Mouse (Mus musculus) heart, adult 2 months (tissue): ENCODE measurements at regions not wholly inside any gene's neighbourhood (a gene's known extent, or its start where the extent isn't known, plus 50 kb on each side); places are given as distances from the start of the nearest gene placed in this dataset.

ENCODE experiments used
- DNase-seq, 2 experiments: peaks; one replicate each; pipeline ENCODE4 v3.0.0; 2021
- H3K27ac ChIP-seq: fragments of 200-600 bp; 2 replicates; pipeline ENCODE4 v1.8.1; 2022
- H3K27me3 ChIP-seq: fragments of 200-500 bp; 2 replicates; pipeline ENCODE4 v1.6.1; 2012; ENCODE audit warnings: mild to moderate bottlenecking, low read length, inconsistent platforms, mixed read lengths; ENCODE audit not compliant: control insufficient read depth, insufficient read depth
- H3K36me3 ChIP-seq: fragments of 200-500 bp; 2 replicates; pipeline ENCODE4 v1.6.1; 2012; ENCODE audit warnings: low read length, inconsistent platforms; ENCODE audit not compliant: control insufficient read depth, insufficient read depth
- H3K4me1 ChIP-seq: fragments of 200-500 bp; 2 replicates; pipeline ENCODE4 v1.6.1; 2011; ENCODE audit warnings: low read length; ENCODE audit not compliant: control insufficient read depth, insufficient read depth
- H3K4me3 ChIP-seq: fragments of 200-600 bp; 2 replicates; pipeline ENCODE4 v1.8.1; 2022
- H3K79me2 ChIP-seq: fragments of 200-500 bp; replicated peaks from 2 replicates; pipeline ENCODE4 v1.6.1; 2012; ENCODE audit warnings: mild to moderate bottlenecking, inconsistent platforms, low read length, moderate library complexity, mixed read lengths; ENCODE audit not compliant: control insufficient read depth, insufficient read depth
- H3K9ac ChIP-seq: fragments of 200-500 bp; 2 replicates; pipeline ENCODE4 v1.6.1; 2012; ENCODE audit warnings: low read depth, mild to moderate bottlenecking, control low read depth, inconsistent platforms, low read length, mixed read lengths
- CTCF ChIP-seq: fragments of 200-600 bp; IDR thresholded peaks from 2 replicates; pipeline ENCODE4 v1.8.1; 2022; ENCODE audit warnings: antibody characterized with exemption, mild to moderate bottlenecking, moderate library complexity
- EP300 ChIP-seq: fragments of 200-500 bp; IDR thresholded peaks from 2 replicates; pipeline ENCODE4 v1.6.1; 2011; ENCODE audit warnings: low read depth, low read length, control low read depth; ENCODE audit not compliant: insufficient read depth
- POLR2A ChIP-seq: fragments of 200-500 bp; IDR thresholded peaks from 2 replicates; pipeline ENCODE4 v1.6.1; 2011; ENCODE audit warnings: mild to moderate bottlenecking, low read depth, low read length, control low read depth; ENCODE audit not compliant: insufficient read depth
- WGBS: fragments of 180-500 bp; shearing (Covaris S2); methylation state at CpG from one replicate; pipeline ENCODE4 v1.1.7; 2018; 5-methylcytosine and 5-hydroxymethylcytosine counted together
- intact Hi-C: fragments of 180-260 bp; cut with DNase I; formaldehyde crosslinking; loops from one replicate; pipeline ENCODE4 v1.15.1; 2025

DNA sequence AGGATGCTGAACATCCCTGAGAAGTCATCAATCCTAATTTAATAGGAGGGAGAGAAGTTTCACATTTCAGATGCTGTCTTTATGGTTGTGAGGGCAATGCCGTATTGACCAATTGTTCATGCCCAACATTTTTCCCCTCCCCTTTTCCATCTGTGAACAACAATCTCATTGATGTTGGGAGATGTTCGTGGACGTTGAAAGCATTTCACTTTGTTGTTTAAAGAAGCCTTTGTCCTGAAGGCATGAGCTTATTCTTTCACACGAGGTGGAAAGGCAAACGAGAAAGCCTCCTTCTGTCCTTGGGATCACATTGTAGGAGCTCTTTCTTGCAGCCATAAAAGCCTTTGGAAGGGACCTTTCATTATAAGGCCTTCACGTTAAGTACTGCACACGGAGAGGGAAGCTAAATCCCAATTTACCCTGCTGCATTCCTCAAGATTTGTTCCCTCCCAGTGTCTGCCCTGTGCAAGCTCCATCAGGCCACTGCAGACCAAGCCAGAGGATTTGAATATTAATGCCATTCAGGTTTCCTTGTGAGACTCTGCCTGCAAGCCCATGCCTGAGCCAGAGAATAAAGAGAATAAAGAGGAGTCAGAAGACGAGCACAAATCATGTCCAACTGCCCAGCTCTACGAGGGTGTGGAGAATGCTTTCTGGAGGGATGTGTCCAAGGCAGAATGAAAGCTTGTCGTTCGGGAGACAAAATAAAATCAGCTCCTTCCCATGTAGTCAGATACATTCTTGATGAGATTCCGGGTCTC is 195.4 kb downstream of the Tmem38b start:
- intact Hi-C loops = no loop called here
- H3K4me3 ChIP-seq = no peak overlapping the region
- TF ChIP-seq EP300 (no peak), POLR2A (no peak), CTCF (no peak)
- no peaks in the 10 kb centered on the region for H3K27me3 ChIP-seq
- WGBS = 61% methylated on average over 12 of the region's 12 CpGs
- no peak for DNase-seq
- no peak overlapping the region for H3K27ac ChIP-seq
- no peaks in the 10 kb centered on the region for H3K36me3 ChIP-seq
- H3K9ac ChIP-seq = no peak overlapping the region
- no peaks in the 10 kb centered on the region for H3K79me2 ChIP-seq
- no peaks in the 10 kb centered on the region for H3K4me1 ChIP-seq

DNA sequence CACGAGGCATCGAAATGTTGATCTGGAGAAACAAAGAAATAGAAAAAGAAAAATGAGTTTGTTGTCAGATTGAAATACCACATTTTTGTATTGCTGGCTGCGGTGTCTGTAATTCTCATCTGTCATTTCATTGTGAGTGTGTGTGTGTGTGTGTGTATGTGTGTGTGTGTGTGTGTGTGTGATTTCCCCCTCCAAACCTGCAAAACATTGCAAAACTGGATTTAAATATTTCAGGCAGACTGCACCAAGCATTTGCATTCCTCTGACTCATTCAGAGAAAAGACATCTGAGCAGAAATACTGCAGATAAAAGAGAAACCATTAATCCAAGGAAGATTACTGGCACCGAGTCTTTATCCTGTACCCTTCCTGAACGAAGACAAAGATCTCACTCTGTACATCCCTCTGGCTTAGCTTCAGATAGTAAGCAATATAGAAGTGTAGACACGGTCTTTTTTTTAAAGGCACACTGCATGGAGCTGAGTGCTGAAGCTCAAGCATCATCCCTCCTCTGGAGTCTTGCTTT is 196.1 kb downstream of the Tmem38b start:
- no peak overlapping the region for H3K4me3 ChIP-seq
- no peak for DNase-seq
- WGBS = 50% methylated on average over 6 of the region's 6 CpGs
- no peak overlapping the region for H3K9ac ChIP-seq
- no peak for TF ChIP-seq EP300
- TF ChIP-seq POLR2A = no peak
- no peak for TF ChIP-seq CTCF
- H3K27me3 ChIP-seq = no peaks in the 10 kb centered on the region
- H3K79me2 ChIP-seq = no peaks in the 10 kb centered on the region
- no peak overlapping the region for H3K27ac ChIP-seq
- no peaks in the 10 kb centered on the region for H3K4me1 ChIP-seq
- intact Hi-C loops = no loop called here
- H3K36me3 ChIP-seq = no peaks in the 10 kb centered on the region

DNA sequence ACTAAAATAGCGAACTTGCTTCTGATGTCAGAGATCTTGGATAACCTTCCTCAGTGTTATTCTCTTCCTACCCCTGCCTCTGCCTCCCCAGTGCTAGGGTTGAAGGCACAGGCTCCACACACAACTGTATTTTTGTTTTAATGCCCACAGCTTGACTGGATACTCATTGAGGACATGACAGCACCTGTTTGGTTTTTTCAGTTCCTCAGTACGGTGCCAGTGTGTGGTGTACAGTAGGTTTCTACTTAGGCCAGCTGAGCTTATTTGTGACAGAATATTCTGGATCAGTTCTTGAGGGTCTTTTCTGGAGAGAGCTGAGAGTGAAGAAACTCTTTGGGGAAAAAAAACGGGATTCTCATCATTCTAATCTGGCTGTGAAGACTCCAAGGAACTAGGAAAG is 201.1 kb downstream of the Tmem38b start:
- 76% methylated on average over 3 of the region's 3 CpGs for WGBS
- DNase-seq = no peak
- TF ChIP-seq EP300 = no peak
- no peak for TF ChIP-seq POLR2A
- TF ChIP-seq CTCF = no peak
- Histone ChIP-seq H3K79me2 (no peaks in the 10 kb centered on the region), H3K27me3 (no peaks in the 10 kb centered on the region), H3K4me1 (no peaks in the 10 kb centered on the region; the same call in 1 of the 2 replicates), H3K27ac (no peak overlapping the region), H3K4me3 (no peak overlapping the region), H3K36me3 (no peaks in the 10 kb centered on the region), H3K9ac (no peak overlapping the region)
- intact Hi-C loops = no loop called here

DNA sequence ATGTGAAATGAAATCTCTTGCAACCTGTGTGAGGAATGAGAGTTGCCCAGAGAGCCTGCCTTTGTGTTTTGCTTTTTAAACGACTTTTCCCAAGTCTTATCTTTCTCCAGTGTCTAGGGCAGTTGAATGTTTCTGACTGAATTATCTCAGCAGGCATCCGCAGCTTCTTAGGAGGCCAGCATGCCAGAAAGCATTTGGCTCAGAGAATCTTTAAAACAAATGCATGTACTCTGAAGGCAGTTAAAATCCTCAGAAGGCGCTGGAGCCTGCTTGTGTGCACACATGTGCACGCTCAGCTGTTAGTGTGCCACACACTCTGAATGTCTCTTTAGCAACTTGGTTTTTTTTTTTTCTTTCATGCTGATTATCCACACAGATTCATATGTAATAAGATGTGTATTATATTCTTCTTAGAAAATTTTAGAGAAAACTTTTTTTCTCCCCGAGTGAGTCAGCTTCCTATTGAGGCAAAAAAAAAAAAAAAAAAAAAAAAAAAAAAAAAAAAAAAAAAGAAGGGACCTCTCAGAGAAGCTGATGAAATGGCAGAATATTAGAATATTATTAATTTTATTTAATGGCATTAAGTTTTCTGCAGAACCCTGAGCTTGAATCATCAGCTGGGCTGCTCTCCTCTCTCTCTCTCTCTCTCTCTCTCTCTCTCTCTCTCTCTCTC is 201.9 kb downstream of the Tmem38b start:
- no peak for TF ChIP-seq EP300
- TF ChIP-seq POLR2A = no peak
- no peak for TF ChIP-seq CTCF
- Histone ChIP-seq H3K79me2 (no peaks in the 10 kb centered on the region), H3K27me3 (no peaks in the 10 kb centered on the region), H3K9ac (no peak overlapping the region), H3K27ac (no peak overlapping the region), H3K36me3 (no peaks in the 10 kb centered on the region), H3K4me3 (no peak overlapping the region), H3K4me1 (no peaks in the 10 kb centered on the region; the same call in 1 of the 2 replicates)
- intact Hi-C loops = no loop called here
- DNase-seq = no peak
- 23% methylated on average over 5 of the region's 5 CpGs for WGBS

DNA sequence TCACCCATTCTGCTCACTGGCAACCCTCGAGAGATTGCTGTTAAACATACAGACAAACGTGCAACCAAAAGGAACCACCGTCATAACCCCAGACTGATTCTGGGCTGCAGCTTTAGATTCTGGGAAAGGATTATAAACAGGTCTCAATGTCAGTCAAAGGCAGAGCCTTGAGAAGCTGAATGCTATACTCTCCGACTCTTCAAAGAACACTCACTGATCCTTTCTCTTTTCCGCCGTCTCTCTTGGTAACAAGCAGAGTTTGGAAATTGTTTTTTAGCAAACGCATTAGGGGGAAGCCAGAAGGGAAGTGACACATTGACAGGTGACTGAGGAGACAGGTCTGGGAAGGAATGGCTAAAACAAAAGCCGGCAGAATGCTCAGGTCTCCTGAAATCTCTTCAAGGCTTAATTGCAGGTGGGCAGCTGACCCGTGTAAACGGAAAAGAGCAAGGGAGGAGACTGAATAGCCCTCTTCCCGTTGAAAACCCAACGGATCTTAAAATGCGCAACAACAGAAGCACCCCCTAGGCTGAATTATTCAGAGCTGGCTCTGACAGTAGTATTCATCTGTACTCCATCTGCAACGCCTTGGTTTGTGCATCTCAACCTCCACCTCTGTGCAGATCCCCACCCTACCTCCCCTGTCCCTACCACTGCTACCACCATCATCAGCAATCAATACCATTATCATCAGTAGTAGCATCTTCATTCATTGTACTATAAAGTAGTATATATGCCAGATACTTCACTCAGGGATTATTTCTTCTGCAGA is 219.6 kb downstream of the Tmem38b start:
- DNase-seq = no peak
- no peak overlapping the region for H3K4me3 ChIP-seq
- H3K27me3 ChIP-seq = no peaks in the 10 kb centered on the region
- no peak overlapping the region for H3K27ac ChIP-seq
- H3K4me1 ChIP-seq = no peaks in the 10 kb centered on the region
- H3K79me2 ChIP-seq = no peaks in the 10 kb centered on the region
- no peak overlapping the region for H3K9ac ChIP-seq
- TF ChIP-seq EP300 = no peak
- no peak for TF ChIP-seq CTCF
- no peak for TF ChIP-seq POLR2A
- intact Hi-C loops = no loop called here
- no peaks in the 10 kb centered on the region for H3K36me3 ChIP-seq
- WGBS = 62% methylated on average over 14 of the region's 14 CpGs

DNA sequence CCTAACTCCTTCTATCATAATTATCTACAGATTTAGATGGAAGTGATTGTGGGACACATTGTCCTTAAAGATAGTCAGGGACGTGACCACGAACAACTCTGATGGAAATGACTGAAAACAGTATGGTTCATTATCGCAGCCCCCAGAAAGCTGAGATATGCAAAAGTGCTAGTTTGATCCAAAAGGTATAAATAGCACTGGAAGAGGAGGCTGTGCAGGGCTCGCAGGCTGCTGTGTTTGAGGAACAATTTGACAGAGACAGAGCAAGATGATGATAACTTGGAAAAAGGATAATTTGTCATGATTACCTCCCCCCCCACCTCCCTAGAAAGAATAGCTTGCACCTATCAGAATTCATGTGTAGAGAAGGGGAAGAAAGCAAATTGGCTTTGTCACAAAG is 238.5 kb downstream of the Tmem38b start:
- Histone ChIP-seq H3K27me3 (no peaks in the 10 kb centered on the region), H3K79me2 (no peaks in the 10 kb centered on the region), H3K4me1 (no peaks in the 10 kb centered on the region), H3K36me3 (no peaks in the 10 kb centered on the region), H3K9ac (no peak overlapping the region), H3K4me3 (no peak overlapping the region), H3K27ac (no peak overlapping the region)
- 41% methylated on average over 4 of the region's 4 CpGs for WGBS
- TF ChIP-seq CTCF (no peak), POLR2A (no peak), EP300 (no peak)
- DNase-seq = no peak
- intact Hi-C loops = no loop called here
